Mouse (Mus musculus) layer of hippocampus, postnatal 14 days (tissue): ENCODE measurements around the gene Gprin2. TPM values are rescaled to one million over a fixed set of nuclear protein-coding genes. Genes with fewer than 3 reads are reported as not detected.

Source experiments
- DNase-seq, 2 experiments: peaks; one replicate each; pipeline ENCODE4 v3.0.0; 2021 to 2022; ENCODE audit warnings: low spot score in 2 of 2, mixed read lengths in 1 of 2
- total RNA-seq, 2 experiments: library from RNA; stranded (reverse); gene quantifications; 2 replicates each; pipeline ENCODE4 v1.2.3; 2021

The Gprin2 gene
- total RNA-seq, 2 experiments from 2014 or later, result 2.7 to 7.0 TPM

- DNase-seq, result peak in 1 of 2 experiments; percentile 38
These were observed 7.2 kb upstream of the Gprin2 start for GRCm38 (mm10) chr14:34208651-34209050.

- DNase-seq, result no peak
These were observed 6.5 kb upstream of the Gprin2 start for GRCm38 (mm10) chr14:34207996-34208395.

GRCm38 (mm10) chr14:34200738-34201230 is 669 bp downstream of the Gprin2 start:
- peak in 1 of 2 experiments; percentile 21 for DNase-seq

GRCm38 (mm10) chr14:34196706-34197105 is 4.7 kb downstream of the Gprin2 start:
- no peak for DNase-seq

- no peak for DNase-seq
These were observed 6.0 kb downstream of the Gprin2 start for GRCm38 (mm10) chr14:34195466-34195865.

- no peak for DNase-seq
These were observed 7.6 kb downstream of the Gprin2 start for GRCm38 (mm10) chr14:34193879-34194278.

- no peak for DNase-seq
These were observed 11.1 kb downstream of the Gprin2 start for GRCm38 (mm10) chr14:34190361-34190760.

- peak in 1 of 2 experiments; percentile 19 for DNase-seq
These were observed 12.8 kb downstream of the Gprin2 start for GRCm38 (mm10) chr14:34188629-34189028.

- no peak for DNase-seq
These were observed 18.4 kb downstream of the Gprin2 start for GRCm38 (mm10) chr14:34183101-34183500.

GRCm38 (mm10) chr14:34179351-34179750 is 22.1 kb downstream of the Gprin2 start:
- peak; percentile 29 to 72 for DNase-seq

GRCm38 (mm10) chr14:34171107-34171506 is 30.3 kb downstream of the Gprin2 start:
- DNase-seq, result no peak

- DNase-seq, result no peak
These were observed 45.7 kb downstream of the Gprin2 start for GRCm38 (mm10) chr14:34155752-34156151.

- peak; percentile 8 to 56 for DNase-seq
These were observed 46.7 kb downstream of the Gprin2 start for GRCm38 (mm10) chr14:34154601-34155337.

- DNase-seq, result no peak
These were observed 49.1 kb downstream of the Gprin2 start, which contains the start of gene Npy4r for GRCm38 (mm10) chr14:34152342-34152741. TSS of gene Npy4r (minus strand) at chr14:34152489.

- no peak for DNase-seq
These were observed 58.5 kb downstream of the Gprin2 start for GRCm38 (mm10) chr14:34142915-34143314.

- DNase-seq, result no peak
These were observed 59.1 kb downstream of the Gprin2 start for GRCm38 (mm10) chr14:34142316-34142715.

GRCm38 (mm10) chr14:34139671-34140664 is 61.5 kb downstream of the Gprin2 start:
- DNase-seq, result no peak
